Mouse (Mus musculus) CH12.LX (cell line): ENCODE results near the gene Sdccag8.

Experiments used
- BHLHE40 ChIP-seq: IDR thresholded peaks from 2 replicates; pipeline ENCODE4 v1.6.1; 2011; ENCODE audit warnings: mild to moderate bottlenecking, low read depth, low read length, improper control_type of control experiment
- CTCF ChIP-seq, 2 experiments: IDR thresholded peaks in 1 of 2; conservative IDR thresholded peaks in 1 of 2; 2 replicates each; pipeline ENCODE4 v1.5.1; 2011 to 2012; ENCODE audit warnings: low read depth in 2 of 2, low read length in 2 of 2, improper control_type of control experiment in 1 of 2, inconsistent platforms in 1 of 2, mild to moderate bottlenecking in 1 of 2, moderate library complexity in 1 of 2
- E2F4 ChIP-seq: IDR thresholded peaks from 2 replicates; pipeline ENCODE4 v1.6.1; 2011; ENCODE audit warnings: low read depth, low read length, improper control_type of control experiment; ENCODE audit not compliant: insufficient replicate concordance
- EP300 ChIP-seq: IDR thresholded peaks from 2 replicates; pipeline ENCODE4 v1.6.1; 2011; ENCODE audit warnings: low read length, improper control_type of control experiment
- KAT2A ChIP-seq: IDR thresholded peaks from 2 replicates; pipeline ENCODE4 v1.6.1; 2012; ENCODE audit warnings: low read length, improper control_type of control experiment, inconsistent platforms; ENCODE audit not compliant: insufficient replicate concordance
- MXI1 ChIP-seq: IDR thresholded peaks from 2 replicates; pipeline ENCODE4 v1.6.1; 2011; ENCODE audit warnings: mild to moderate bottlenecking, low read depth, low read length, improper control_type of control experiment
- POLR2AphosphoS2 ChIP-seq: IDR thresholded peaks from 2 replicates; pipeline ENCODE4 v1.6.1; 2011; ENCODE audit warnings: low read depth, low read length, improper control_type of control experiment
- UBTF ChIP-seq: IDR thresholded peaks from 2 replicates; pipeline ENCODE4 v1.6.1; 2012; ENCODE audit warnings: low read depth, mild to moderate bottlenecking, inconsistent platforms, low read length, improper control_type of control experiment, moderate library complexity

GRCm38 (mm10) chr1:176927312-176927711 lies 112.9 kb downstream of the Sdccag8 start:
- TF ChIP-seq EP300 (no peak), BHLHE40 (no peak), MXI1 (no peak), POLR2AphosphoS2 (no peak), E2F4 (no peak), CTCF (conservative IDR thresholded peaks at IDR 0.05 in 1 of 2, IDR thresholded peaks at IDR 0.05 in 1 of 2; ENCODE audit: low read depth in 2 of 2, low read length in 2 of 2) (no peak), KAT2A (no peak), UBTF (no peak)
